Mouse (Mus musculus) lung, postnatal 25 days (tissue): ENCODE results near the gene Klc4.

ENCODE experiments used
- DNase-seq: peaks from one replicate; pipeline ENCODE4 v3.0.0; 2022; ENCODE audit warnings: low spot score

The Klc4 gene

DNA sequence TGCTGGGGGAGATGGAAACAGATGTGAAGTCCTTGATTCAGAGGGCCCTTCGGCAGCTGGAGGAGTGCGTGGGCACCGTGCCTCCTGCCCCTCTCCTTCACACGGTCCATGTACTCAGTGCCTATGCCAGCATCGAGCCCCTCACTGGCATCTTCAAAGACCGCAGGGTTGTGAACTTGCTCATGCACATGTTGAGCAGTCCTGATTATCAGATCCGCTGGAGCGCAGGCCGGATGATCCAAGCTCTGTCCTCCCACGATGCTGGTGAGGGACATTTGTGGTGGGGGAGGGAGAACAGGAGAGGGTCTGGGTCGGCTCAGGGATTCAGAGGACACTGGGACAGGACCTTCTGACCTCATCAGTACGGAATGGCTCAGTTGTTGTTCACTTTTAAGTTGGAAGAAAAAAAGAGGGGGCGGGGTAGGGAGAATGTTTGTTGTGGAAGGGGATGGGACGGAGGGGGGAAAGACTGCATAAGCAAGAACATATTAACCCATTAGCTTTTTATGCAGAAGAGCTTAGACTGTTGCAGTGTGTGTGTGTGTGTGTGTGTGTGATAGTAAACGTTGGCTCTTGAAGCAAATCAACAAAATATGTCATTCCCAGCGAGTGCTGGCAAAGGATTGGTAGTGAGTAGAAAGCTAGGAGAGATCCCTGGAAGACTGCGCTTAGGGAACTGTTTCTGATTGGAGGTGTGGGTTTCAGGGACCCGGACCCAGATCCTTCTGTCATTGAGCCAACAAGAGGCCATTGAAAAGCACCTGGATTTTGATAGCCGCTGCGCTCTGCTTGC lies 6.1 kb upstream of the Klc4 start:
- DNase-seq, result no peak

DNA sequence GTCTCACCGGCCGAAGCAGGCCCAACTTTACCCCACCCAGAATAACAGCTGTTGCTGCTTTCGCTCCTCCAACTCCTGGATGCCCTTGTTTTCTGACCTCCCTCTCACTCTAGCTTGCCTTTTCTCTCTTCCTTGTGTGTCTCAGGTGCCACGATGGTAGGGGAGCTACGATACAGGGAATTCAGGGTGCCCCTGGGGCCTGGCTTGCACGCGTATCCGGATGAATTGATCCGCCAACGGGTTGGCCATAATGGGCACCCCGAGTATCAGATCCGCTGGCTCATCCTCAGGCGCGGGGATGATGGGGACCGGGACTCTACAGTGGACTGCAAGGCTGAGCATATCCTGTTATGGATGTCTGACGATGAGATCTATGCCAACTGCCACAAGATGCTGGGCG lies 5.5 kb upstream of the Klc4 start:
- no peak for DNase-seq

DNA sequence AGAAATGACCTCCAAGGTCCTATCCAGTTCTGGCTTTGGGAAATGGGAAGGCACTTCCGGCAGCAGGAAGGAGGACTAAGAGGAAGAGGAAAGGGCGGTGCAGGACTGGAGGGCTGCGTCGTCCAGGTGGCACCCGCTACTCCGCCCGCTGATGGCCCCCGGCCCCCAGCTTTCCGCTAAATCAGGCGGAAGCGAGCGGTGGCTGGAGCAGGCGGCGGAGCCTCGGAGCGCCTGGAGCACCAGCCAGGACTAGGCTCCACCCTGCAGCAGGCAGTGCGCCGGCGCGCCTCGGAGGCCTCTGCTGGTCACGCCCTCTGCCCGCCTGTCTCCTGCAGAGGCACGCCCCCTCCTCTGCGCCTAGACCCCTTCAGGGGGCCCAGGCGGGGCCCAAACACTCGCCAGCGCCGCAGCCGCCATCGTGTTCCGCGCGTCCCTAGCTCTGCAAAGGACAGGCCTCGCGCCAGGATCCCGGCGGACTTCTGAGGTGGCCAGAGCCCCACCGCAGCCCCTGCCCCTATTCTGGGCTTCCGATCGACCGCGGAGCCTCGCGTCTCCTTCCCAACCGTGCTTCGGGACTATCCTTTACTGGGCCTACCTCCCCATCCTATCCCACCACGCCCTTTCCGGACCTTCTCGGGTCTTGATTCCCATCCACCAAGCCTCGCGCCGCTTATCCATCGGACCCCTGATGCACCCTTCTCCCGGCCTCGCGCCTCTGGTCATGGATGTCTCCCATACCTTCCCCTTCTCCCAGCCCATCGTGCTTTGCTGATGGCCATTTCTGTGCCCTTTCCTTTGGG lies 4.6 kb upstream of the Klc4 start, which contains the start of gene Cul7:
Gene Cul7, plus strand, starts transcription at position 106 of the 800 bp plus-strand sequence.
- DNase-seq, result peak; percentile 93

DNA sequence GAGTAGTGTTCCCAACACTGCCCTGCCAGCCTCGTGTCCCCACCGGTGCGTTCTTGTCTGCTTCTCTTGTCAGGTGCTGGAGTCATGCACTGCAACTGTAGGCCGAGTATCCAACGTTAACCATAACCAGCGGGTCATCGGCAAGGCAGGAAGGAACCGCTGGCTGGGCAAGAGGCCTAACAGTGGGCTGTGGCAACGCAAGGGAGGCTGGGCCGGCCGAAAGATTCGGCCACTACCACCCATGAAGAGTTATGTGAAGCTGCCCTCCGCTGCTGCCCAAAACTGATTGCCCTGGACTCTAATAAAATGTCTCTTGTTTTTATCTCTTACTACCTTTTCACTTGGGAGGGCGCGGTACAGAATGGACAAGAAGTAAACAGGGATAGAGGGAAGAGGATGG lies 4.0 kb upstream of the Klc4 start:
- DNase-seq, result no peak

- DNase-seq, result no peak
Measured at GRCm38 (mm10) chr17:46648436-46648835, 2.6 kb upstream of the Klc4 start.

DNA sequence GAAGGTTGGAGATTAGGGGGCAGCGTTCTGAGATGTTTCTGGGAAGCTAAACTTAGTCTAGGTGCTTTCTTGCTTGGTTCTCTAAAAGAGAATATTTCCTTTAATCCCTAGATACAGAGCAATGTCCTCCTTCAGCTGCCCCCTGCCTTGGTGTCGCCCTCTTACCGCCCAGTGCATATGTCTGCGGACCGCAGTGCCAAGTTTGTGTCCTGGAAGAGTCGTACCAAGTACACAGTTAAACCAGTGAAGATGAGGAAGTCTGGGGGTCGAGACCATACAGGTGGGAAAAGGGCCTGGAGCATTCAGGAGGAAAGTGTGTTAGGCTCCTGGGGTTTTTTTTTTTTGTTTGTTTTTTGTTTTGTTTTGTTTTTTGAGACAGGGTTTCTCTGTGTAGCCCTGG lies 1.5 kb upstream of the Klc4 start:
- DNase-seq, result no peak

- DNase-seq, result no peak
Measured at GRCm38 (mm10) chr17:46646322-46646662, 470 bp upstream of the Klc4 start.

- peak; percentile 82 for DNase-seq
Measured at GRCm38 (mm10) chr17:46644916-46645475, 826 bp downstream of the Klc4 start.

DNA sequence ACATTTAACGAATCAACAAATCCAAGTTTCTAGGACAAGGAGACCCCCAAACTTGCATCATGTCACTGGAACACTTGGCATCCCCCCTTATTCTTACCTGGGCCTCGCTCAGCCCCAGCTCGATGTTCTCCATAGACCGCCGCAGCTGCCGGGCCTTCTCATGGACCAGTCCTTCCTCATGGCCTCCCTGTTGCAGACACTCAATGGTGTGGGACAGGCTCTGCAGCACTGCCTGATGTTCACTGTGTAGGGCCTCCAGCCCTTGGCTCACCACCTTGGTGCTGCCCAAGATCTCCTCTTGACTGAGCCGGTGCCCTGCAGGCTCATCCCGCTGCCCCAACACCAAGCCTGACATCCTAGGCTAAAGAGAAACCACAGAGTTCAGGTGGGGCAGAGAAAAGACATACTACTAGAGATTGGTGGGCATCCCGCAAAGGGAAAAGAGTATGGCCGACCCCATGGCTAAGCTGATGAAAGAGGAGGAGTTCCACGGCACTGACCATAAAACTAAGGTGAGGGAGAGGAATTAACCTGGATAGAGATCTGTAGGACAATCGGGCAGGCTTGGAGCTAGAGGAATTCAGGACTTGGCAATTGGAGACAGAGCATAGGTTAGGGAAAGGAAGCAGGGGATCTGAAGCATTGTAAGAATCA lies 1.5 kb downstream of the Klc4 start:
- DNase-seq, result no peak

DNA sequence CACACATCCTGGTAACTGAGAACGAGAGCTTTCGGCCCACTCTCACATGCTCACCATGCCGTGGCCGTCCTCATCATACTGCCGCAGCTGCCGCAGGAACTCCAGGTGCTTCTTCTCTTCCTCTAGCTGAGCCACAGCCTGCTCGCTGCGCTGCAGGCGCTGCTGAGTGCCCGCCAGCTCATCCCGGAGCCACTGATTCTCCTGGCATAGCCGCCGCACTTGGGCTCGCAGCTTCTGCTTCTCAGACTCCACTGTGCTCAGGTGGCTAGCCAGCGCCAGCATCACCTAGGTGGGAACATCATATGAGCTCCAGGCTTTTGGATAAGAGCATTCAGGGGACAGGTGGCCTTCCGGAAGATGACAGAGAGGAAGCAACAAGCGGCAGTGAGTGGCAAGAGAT lies 3.8 kb downstream of the Klc4 start:
- DNase-seq, result no peak

GRCm38 (mm10) chr17:46639929-46640328 lies 5.9 kb downstream of the Klc4 start:
- no peak for DNase-seq

- peak; percentile 76 for DNase-seq
Measured at GRCm38 (mm10) chr17:46636831-46637523, 8.8 kb downstream of the Klc4 start.

DNA sequence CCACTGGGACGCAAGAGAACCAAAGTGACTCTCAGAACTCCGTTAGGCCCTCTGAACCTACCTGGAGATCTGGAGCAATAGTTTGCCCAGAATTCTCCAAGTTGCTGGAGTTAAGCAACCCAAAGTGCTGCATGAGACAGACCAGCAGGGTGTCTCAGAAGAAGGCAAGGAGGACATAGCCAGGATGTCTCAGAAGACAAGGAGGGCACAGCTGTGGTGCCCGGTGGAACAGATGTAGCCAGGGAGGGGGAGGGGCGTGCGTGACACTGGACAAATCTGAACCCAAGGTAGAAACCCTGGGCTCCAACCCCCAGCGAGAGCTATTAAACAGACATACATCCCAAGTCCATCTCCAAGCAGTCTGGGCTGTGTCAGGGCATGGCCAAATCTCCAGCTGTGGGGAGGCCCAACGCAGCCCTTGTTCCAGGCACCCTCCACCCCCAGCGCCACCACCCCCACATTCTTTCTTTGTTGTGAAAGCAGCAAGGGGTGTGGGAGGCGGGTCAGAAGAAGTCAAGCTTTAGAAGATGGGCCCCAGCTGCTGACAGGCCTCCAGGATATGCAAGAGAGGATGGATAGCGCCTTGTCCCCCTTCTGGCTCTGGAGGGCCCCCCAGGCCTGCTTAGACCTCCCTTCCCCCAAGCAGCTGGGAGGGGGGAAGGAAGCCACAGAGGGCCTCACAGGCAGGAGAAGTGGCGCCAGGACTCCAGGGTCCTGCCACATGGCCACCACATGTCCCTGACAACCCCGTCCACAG lies 16.0 kb downstream of the Klc4 start:
- peak; percentile 71 for DNase-seq

GRCm38 (mm10) chr17:46628791-46629684 lies 16.8 kb downstream of the Klc4 start, which contains the start of gene Ptk7:
Gene Ptk7 (minus strand): TSS chr17:46629504.
- DNase-seq, result peak; percentile 62

DNA sequence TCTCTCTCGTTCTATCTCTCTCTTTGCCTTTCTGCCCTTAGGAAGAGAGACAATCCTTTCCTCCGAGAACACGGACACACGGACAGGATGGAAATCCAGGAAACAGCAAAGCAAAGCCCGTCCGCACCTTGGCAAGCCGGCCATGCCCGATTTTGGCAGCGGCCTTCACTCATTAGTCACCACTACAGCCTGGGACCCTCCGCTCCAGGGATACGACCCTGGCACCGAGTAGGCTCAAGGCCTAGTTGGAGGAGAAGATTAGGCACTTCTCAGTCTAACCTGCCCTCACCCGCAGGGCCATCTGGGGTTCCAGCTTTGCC lies 17.4 kb downstream of the Klc4 start:
- no peak for DNase-seq

DNA sequence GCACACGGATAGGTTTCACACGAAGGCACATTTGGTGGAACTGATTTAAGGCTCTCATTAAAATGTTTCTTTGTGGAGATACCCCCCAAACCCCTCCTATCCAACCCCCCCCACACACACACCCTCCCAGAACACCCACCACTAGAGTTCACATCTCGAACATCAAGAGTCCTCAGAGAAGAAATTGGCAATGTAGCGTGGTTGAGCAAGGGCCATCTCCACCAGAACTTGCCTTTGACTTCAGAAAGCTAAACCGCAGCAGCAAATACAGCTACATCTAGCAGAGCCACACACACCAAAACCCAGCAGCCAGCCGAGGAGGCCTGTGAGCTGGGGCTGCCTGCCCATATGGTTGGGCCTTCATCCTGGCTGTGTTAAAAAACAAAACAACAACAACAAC lies 18.4 kb downstream of the Klc4 start:
- DNase-seq, result no peak

DNA sequence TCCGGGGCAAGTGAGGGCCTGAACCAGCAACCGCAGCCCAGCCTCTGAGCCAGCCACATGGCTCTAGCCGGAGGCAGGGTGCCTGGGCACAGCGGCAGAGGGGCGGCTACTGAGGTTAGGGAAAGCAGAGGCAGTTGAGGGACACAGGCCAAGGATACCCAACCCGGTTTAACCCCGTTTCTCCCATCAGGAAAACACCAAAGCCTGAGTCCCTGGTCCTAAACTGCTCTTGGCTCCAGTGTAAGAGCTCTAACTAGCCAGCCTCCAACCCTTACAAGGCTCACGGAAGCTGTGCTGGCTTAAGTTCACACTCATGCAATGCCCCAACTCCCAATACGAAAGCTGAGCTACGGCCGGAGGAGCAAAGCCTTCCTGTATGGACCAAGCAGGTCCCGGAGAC lies 21.2 kb downstream of the Klc4 start:
- DNase-seq, result no peak

- DNase-seq, result peak; percentile 48
Measured at GRCm38 (mm10) chr17:46623819-46624557, 21.8 kb downstream of the Klc4 start.

DNA sequence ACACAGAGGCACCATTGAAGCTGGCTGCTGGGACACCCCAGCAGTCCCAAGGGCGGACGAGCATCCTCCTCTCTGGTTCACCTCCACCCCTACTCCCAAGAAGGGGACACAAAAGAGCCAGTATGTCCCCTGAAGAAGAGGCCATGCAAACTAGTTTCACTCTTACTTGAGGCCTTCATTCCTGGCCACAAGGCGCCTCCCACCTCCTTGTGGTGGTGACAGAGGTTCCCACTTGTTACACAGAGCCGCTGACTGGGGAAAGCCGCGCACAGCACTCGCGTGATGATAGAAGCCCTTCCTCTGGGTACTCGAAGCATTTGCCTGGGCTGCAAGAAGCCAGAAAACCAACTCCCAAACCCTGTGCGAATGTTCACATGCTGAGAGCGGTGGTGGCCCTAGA lies 23.6 kb downstream of the Klc4 start:
- DNase-seq, result no peak

GRCm38 (mm10) chr17:46621324-46621723 lies 24.5 kb downstream of the Klc4 start:
- peak; percentile 36 for DNase-seq
